Mouse (Mus musculus) hindbrain, postnatal 0 days (tissue): ENCODE measurements around the gene Rdh13. TPM values are rescaled to one million over a fixed set of nuclear protein-coding genes. Genes with fewer than 3 reads are reported as not detected.

Experiments
- ATAC-seq: fragments of 200-750 bp; cut with Nextera tagmentation; 2 replicates; pipeline ENCODE4 v1.8.0; 2017; ENCODE audit warnings: mild to moderate bottlenecking, moderate TSS enrichment, moderate library complexity
- DNase-seq: peaks from one replicate; pipeline ENCODE4 v3.0.0-alpha.2; 2015; ENCODE audit warnings: low spot score
- H3K27ac ChIP-seq: fragments of 300-500 bp; sonication (generic); 2 replicates; pipeline ENCODE4 v1.5.1; 2014; ENCODE audit warnings: mild to moderate bottlenecking
- H3K27me3 ChIP-seq: fragments of 300-500 bp; sonication (generic); 2 replicates; pipeline ENCODE4 v1.6.1; 2014; ENCODE audit warnings: low read length, mixed read lengths; ENCODE audit not compliant: insufficient read depth
- H3K36me3 ChIP-seq: fragments of 300-500 bp; sonication (generic); 2 replicates; pipeline ENCODE4 v1.6.1; 2014; ENCODE audit warnings: low read length, mixed read lengths; ENCODE audit not compliant: insufficient read depth
- H3K4me1 ChIP-seq: fragments of 300-500 bp; sonication (generic); 2 replicates; pipeline ENCODE4 v1.6.1; 2014; ENCODE audit warnings: antibody characterized with exemption, low read length, mixed read lengths; ENCODE audit not compliant: insufficient read depth
- H3K4me2 ChIP-seq: fragments of 300-500 bp; sonication (generic); 2 replicates; pipeline ENCODE4 v1.6.1; 2014; ENCODE audit warnings: low read depth, mild to moderate bottlenecking, low read length, moderate library complexity, mixed read lengths
- H3K4me3 ChIP-seq: fragments of 300-500 bp; sonication (generic); 2 replicates; pipeline ENCODE4 v1.5.1; 2014; ENCODE audit warnings: low read length
- H3K9ac ChIP-seq: fragments of 300-500 bp; sonication (generic); replicated peaks from 2 replicates; pipeline ENCODE4 v1.6.1; 2014; ENCODE audit warnings: mild to moderate bottlenecking, low read length, moderate library complexity, mixed read lengths
- H3K9me3 ChIP-seq: fragments of 300-500 bp; sonication (generic); 2 replicates; pipeline ENCODE4 v1.6.1; 2016; ENCODE audit warnings: low read length, mixed read lengths
- CTCF ChIP-seq: IDR thresholded peaks from 2 replicates; pipeline ENCODE4 v1.5.1; 2016; ENCODE audit warnings: antibody characterized with exemption, control low read depth, low read depth
- WGBS: fragments of 180-500 bp; shearing (Covaris S2); extraction: QIAGEN DNeasy Blood & Tissue Kit; methylation state at CpG from one replicate; pipeline ENCODE4 v1.1.7; 2014; 5-methylcytosine and 5-hydroxymethylcytosine counted together
- polyA plus RNA-seq: library from polyadenylated mRNA; unstranded; fragments of >200 nt; fragmentation: Nextera tagmentation; extraction: Ambion mirVana; gene quantifications from 2 replicates; pipeline ENCODE4 v1.2.1, GENCODE M21; 2015
- total RNA-seq: library from RNA; depleted of rRNA; stranded (reverse); fragments of >200 nt; gene quantifications from 2 replicates; pipeline ENCODE4 v1.2.3, GENCODE M21; 2014

Gene Rdh13
- total and polyA plus RNA-seq, 2 experiments from 2014 or later: 39.4 to 103 TPM

- H3K36me3 ChIP-seq: peaks cover 15% of the 10 kb centered on the region
- H3K27ac ChIP-seq: peak overlapping the region; percentile 66; the same call in 1 of the 2 replicates
- ATAC-seq (no peak), DNase-seq (no peak)
- H3K4me3 ChIP-seq: peak overlapping the region; percentile 32
- H3K9ac ChIP-seq: peak overlapping the region; percentile 14; the same call in 1 of the 2 replicates
- peaks cover 11% of the 10 kb centered on the region for H3K4me1 ChIP-seq
- H3K4me2 ChIP-seq: peak overlapping the region; percentile 70
- H3K9me3 ChIP-seq: no peaks in the 10 kb centered on the region
- H3K27me3 ChIP-seq: peaks cover under 1% of the 10 kb centered on the region; the same call in 1 of the 2 replicates
- no peak for TF ChIP-seq CTCF
- WGBS: 6% methylated on average over 16 of the region's 16 CpGs
Measured at GRCm38 (mm10) chr7:4478796-4479291, 33.4 kb upstream of the Rdh13 start.

GRCm38 (mm10) chr7:4478021-4478795 is 32.8 kb upstream of the Rdh13 start:
- TF ChIP-seq CTCF: no peak; the same call in 1 of the 2 replicates
- Histone ChIP-seq H3K36me3 (peaks cover 12% of the 10 kb centered on the region), H3K9me3 (no peaks in the 10 kb centered on the region), H3K4me3 (peak overlapping the region; percentile 32), H3K27me3 (peaks cover 5% of the 10 kb centered on the region; the same call in 1 of the 2 replicates), H3K27ac (peak overlapping the region; percentile 66), H3K4me2 (peak overlapping the region; percentile 70), H3K9ac (peak overlapping the region; percentile 14; the same call in 1 of the 2 replicates), H3K4me1 (peaks cover 11% of the 10 kb centered on the region)
- DNase-seq (peak; percentile 89), ATAC-seq (peak; percentile 95)
- WGBS: 1% methylated on average over 39 of the region's 39 CpGs

- peaks cover 18% of the 10 kb centered on the region for H3K27me3 ChIP-seq
- no peak overlapping the region for H3K4me3 ChIP-seq
- no peak for DNase-seq
- peaks cover 8% of the 10 kb centered on the region for H3K4me1 ChIP-seq
- no peak overlapping the region for H3K4me2 ChIP-seq
- H3K9me3 ChIP-seq: no peaks in the 10 kb centered on the region
- no peaks in the 10 kb centered on the region for H3K36me3 ChIP-seq
- TF ChIP-seq CTCF: no peak
- H3K27ac ChIP-seq: no peak overlapping the region
- ATAC-seq: no peak
- WGBS: 13% methylated on average over 19 of the region's 19 CpGs
- no peak overlapping the region for H3K9ac ChIP-seq
Measured at GRCm38 (mm10) chr7:4473940-4474339, 28.5 kb upstream of the Rdh13 start.

GRCm38 (mm10) chr7:4471179-4471555 is 25.7 kb upstream of the Rdh13 start:
- H3K36me3 ChIP-seq: no peaks in the 10 kb centered on the region
- H3K4me1 ChIP-seq: no peaks in the 10 kb centered on the region
- peak overlapping the region; percentile 78 for H3K4me2 ChIP-seq
- peak; percentile 87 for TF ChIP-seq CTCF
- H3K4me3 ChIP-seq: peak overlapping the region; percentile 40
- H3K27ac ChIP-seq: peak overlapping the region; percentile 43; the same call in 1 of the 2 replicates
- DNase-seq (peak; percentile 91), ATAC-seq (peak; percentile 87)
- peak overlapping the region; percentile 53 for H3K9ac ChIP-seq
- no peaks in the 10 kb centered on the region for H3K9me3 ChIP-seq
- peaks cover 18% of the 10 kb centered on the region for H3K27me3 ChIP-seq
- WGBS: under 1% methylated on average over 24 of the region's 24 CpGs

GRCm38 (mm10) chr7:4470275-4471178 is 25.1 kb upstream of the Rdh13 start:
- H3K9me3 ChIP-seq: no peaks in the 10 kb centered on the region
- no peaks in the 10 kb centered on the region for H3K36me3 ChIP-seq
- 1% methylated on average over 35 of the region's 35 CpGs for WGBS
- no peaks in the 10 kb centered on the region for H3K4me1 ChIP-seq
- peak overlapping the region; percentile 53 for H3K9ac ChIP-seq
- peaks cover 18% of the 10 kb centered on the region for H3K27me3 ChIP-seq
- no peak for TF ChIP-seq CTCF
- peak overlapping the region; percentile 78 for H3K4me2 ChIP-seq
- DNase-seq (peak; percentile 76), ATAC-seq (peak; percentile 62)
- peak overlapping the region; percentile 40 for H3K4me3 ChIP-seq
- H3K27ac ChIP-seq: peak overlapping the region; percentile 43; the same call in 1 of the 2 replicates

- ATAC-seq: no peak
- Histone ChIP-seq H3K27me3 (peaks cover 10% of the 10 kb centered on the region), H3K9me3 (no peaks in the 10 kb centered on the region), H3K4me3 (no peak overlapping the region), H3K4me1 (no peaks in the 10 kb centered on the region), H3K27ac (no peak overlapping the region), H3K9ac (no peak overlapping the region), H3K4me2 (no peak overlapping the region), H3K36me3 (no peaks in the 10 kb centered on the region)
- no peak for TF ChIP-seq CTCF
- WGBS: 67% methylated on average over 3 of the region's 3 CpGs
- DNase-seq: no peak
Measured at GRCm38 (mm10) chr7:4467801-4468200, 22.4 kb upstream of the Rdh13 start.
